Mouse (Mus musculus): ENCODE results near the gene Cherp.

Gene Cherp

GRCm38 (mm10) chr8:72485456-72486199 is 10.6 kb upstream of the Cherp start:
- DNase-seq (ENCODE audit: low read depth, low spot score) = peak; percentile 31

GRCm38 (mm10) chr8:72470684-72471083 is 4.3 kb downstream of the Cherp start:
- DNase-seq (ENCODE audit: low read depth, low spot score) = no peak

GRCm38 (mm10) chr8:72469984-72470383 is 5.0 kb downstream of the Cherp start:
- DNase-seq (ENCODE audit: low read depth, low spot score) = no peak

- no peak for DNase-seq (ENCODE audit: low read depth, low spot score)
These were observed 5.8 kb downstream of the Cherp start for GRCm38 (mm10) chr8:72469243-72469642.

GRCm38 (mm10) chr8:72464211-72464610 is 10.8 kb downstream of the Cherp start:
- no peak for DNase-seq (ENCODE audit: low read depth, low spot score)

- DNase-seq (ENCODE audit: low read depth, low spot score) = no peak
These were observed 15.0 kb downstream of the Cherp start for GRCm38 (mm10) chr8:72459881-72460533.

GRCm38 (mm10) chr8:72458457-72458856 is 16.6 kb downstream of the Cherp start:
- DNase-seq (ENCODE audit: low read depth, low spot score) = no peak

GRCm38 (mm10) chr8:72457806-72458205 is 17.2 kb downstream of the Cherp start:
- no peak for DNase-seq (ENCODE audit: low read depth, low spot score)

GRCm38 (mm10) chr8:72455317-72455716 is 19.7 kb downstream of the Cherp start:
- DNase-seq (ENCODE audit: low read depth, low spot score) = no peak

GRCm38 (mm10) chr8:72453904-72454303 is 21.1 kb downstream of the Cherp start:
- DNase-seq (ENCODE audit: low read depth, low spot score) = no peak

GRCm38 (mm10) chr8:72451516-72451915 is 23.5 kb downstream of the Cherp start:
- DNase-seq (ENCODE audit: low read depth, low spot score) = no peak

GRCm38 (mm10) chr8:72445071-72445470 is 30.0 kb downstream of the Cherp start:
- DNase-seq (ENCODE audit: low read depth, low spot score) = no peak

GRCm38 (mm10) chr8:72443994-72444350 is 31.1 kb downstream of the Cherp start:
- DNase-seq (ENCODE audit: low read depth, low spot score) = no peak

GRCm38 (mm10) chr8:72443338-72443993 is 31.6 kb downstream of the Cherp start, which contains the start of the genes Calr3 and 1700030K09Rik:
TSS of gene Calr3 (minus strand) at chr8:72443870.
TSS of gene 1700030K09Rik (plus strand) at chr8:72443880.
- DNase-seq (ENCODE audit: low read depth, low spot score) = peak; percentile 97

- no peak for DNase-seq (ENCODE audit: low read depth, low spot score)
These were observed 36.6 kb downstream of the Cherp start for GRCm38 (mm10) chr8:72438248-72439015.

- DNase-seq (ENCODE audit: low read depth, low spot score) = no peak
These were observed 40.1 kb downstream of the Cherp start for GRCm38 (mm10) chr8:72434952-72435351.

- peak; percentile 65 for DNase-seq (ENCODE audit: low read depth, low spot score)
These were observed 45.4 kb downstream of the Cherp start for GRCm38 (mm10) chr8:72429676-72430075.

- DNase-seq (ENCODE audit: low read depth, low spot score) = peak; percentile 22
These were observed 52.1 kb downstream of the Cherp start for GRCm38 (mm10) chr8:72422926-72423325.

GRCm38 (mm10) chr8:72421362-72422335 is 53.4 kb downstream of the Cherp start, which contains the start of gene Eps15l1:
TSS of gene Eps15l1 (minus strand) at chr8:72421460.
- DNase-seq (ENCODE audit: low read depth, low spot score) = peak; percentile 99

- peak; percentile 63 for DNase-seq (ENCODE audit: low read depth, low spot score)
These were observed 54.3 kb downstream of the Cherp start for GRCm38 (mm10) chr8:72420571-72421361.

All from CD4-positive helper T cell, adult 2 months (primary cell).